Comparison of ENCODE assay signal across 28 mouse cellular contexts in genomic region chr3:154693902-154694301, GRCm38 (mm10). TPM values are rescaled to one million over a fixed set of nuclear protein-coding genes. Genes with fewer than 3 reads are reported as not detected.
DNase-seq lines count a peak whose midpoint lies in the region; ATAC-seq lines count a peak whose summit lies in the region.
"Had no signal": no experiment of that assay in that cellular context is flagged by ENCODE, and none has a peak within 500 bp of the region (broad histone marks: within the 10 kb centered on the region; RNA-seq: fewer than 3 reads in every experiment).

No protein-coding gene starts in this region.

- H3K4me2 ChIP-seq in heart, embryonic 11.5 days: no peak overlapping the region
- H3K4me2 ChIP-seq: embryonic facial prominence, embryonic 13.5 days; embryonic facial prominence, embryonic 15.5 days; forebrain, embryonic 12.5 days had no signal

- no peak overlapping the region for H3K4me3 ChIP-seq in heart, embryonic 11.5 days (ENCODE audit: low read depth, low read length)
- H3K4me3 ChIP-seq: embryonic facial prominence, embryonic 13.5 days; embryonic facial prominence, embryonic 15.5 days; erythroblast, embryonic 14.5 days; forebrain, embryonic 10.5 days; forebrain, embryonic 12.5 days had no signal

- H3K4me1 ChIP-seq in heart, embryonic 11.5 days (ENCODE audit: control insufficient read depth, insufficient read depth, low read length): peaks cover 7% of the 10 kb centered on the region

- H3K27me3 ChIP-seq in heart, embryonic 11.5 days (ENCODE audit: control insufficient read depth, insufficient read depth, low read length): no peaks in the 10 kb centered on the region
- H3K27me3 ChIP-seq: CH12.LX; embryonic facial prominence, embryonic 15.5 days; forebrain, embryonic 12.5 days; Patski had no signal

- no peaks in the 10 kb centered on the region for H3K36me3 ChIP-seq in heart, embryonic 11.5 days (ENCODE audit: control insufficient read depth, insufficient read depth, low read length)
- H3K36me3 ChIP-seq: embryonic facial prominence, embryonic 13.5 days; embryonic facial prominence, embryonic 15.5 days; forebrain, embryonic 10.5 days; forebrain, embryonic 12.5 days; G1E had no signal

- WGBS in heart, embryonic 11.5 days (ENCODE audit: insufficient replicate concordance): 78% methylated on average over 4 of the region's 4 CpGs

- no peak for ATAC-seq in heart, embryonic 11.5 days (replicated peaks; ENCODE audit: insufficient number of reproducible peaks, low FRiP score, low TSS enrichment)
- peak; percentile 52 for ATAC-seq in inflammation-experienced regulatory T-cells, adult 6 months
- ATAC-seq: forebrain, embryonic 14.5 days; forebrain, embryonic 16.5 days; Patski had no signal

- H3K9ac ChIP-seq in heart, embryonic 11.5 days (ENCODE audit: low read depth, low read length): no peak overlapping the region
- H3K9ac ChIP-seq: embryonic facial prominence, embryonic 13.5 days; embryonic facial prominence, embryonic 15.5 days; forebrain, embryonic 12.5 days had no signal

- no peak overlapping the region for H3K27ac ChIP-seq in heart, embryonic 11.5 days (ENCODE audit: low read depth, low read length)
- H3K27ac ChIP-seq: embryonic facial prominence, embryonic 13.5 days; embryonic facial prominence, embryonic 15.5 days; forebrain, embryonic 10.5 days; forebrain, embryonic 12.5 days had no signal

- DNase-seq in heart, adult 11 months: peak; percentile 3
- peak; percentile 56 for DNase-seq in thymus, postnatal 0 days (ENCODE audit: low spot score)
- DNase-seq in thymus, adult 18-20 months: no peak
- DNase-seq in B cell, adult 2 months: no peak
- DNase-seq in layer of hippocampus, postnatal 10 days (ENCODE audit: low spot score in 2 of 2): no peak
- DNase-seq: adrenal gland, adult 2 months; adrenal gland, postnatal 10 days; adrenal gland, postnatal 25 days; cerebellum, adult 11 months; cerebellum, adult 18-20 months; cerebellum, adult 8-10 months; cerebellum, adult 9-11 months; cerebellum, postnatal 14 days; cerebellum, postnatal 36 days; embryo, embryonic 11 days had no signal

- H3K9me3 ChIP-seq in heart, embryonic 11.5 days (replicated peaks; ENCODE audit: control insufficient read depth, low read length): no peaks in the 10 kb centered on the region
- H3K9me3 ChIP-seq: embryonic facial prominence, embryonic 13.5 days; embryonic facial prominence, embryonic 15.5 days; forebrain, embryonic 10.5 days; forebrain, embryonic 12.5 days had no signal

RNA-seq across cellular contexts. Expression of gene Erich3, which starts 30.2 kb away (rescaled TPM):
- polyA plus RNA-seq in heart, embryonic 11.5 days (2014; fragmentation: Nextera tagmentation; extraction: Ambion mirVana): 0.10 and 0.21 TPM in 2 replicates
- 0.44 and 0.55 TPM in 2 replicates for polyA plus RNA-seq in thymus, postnatal 0 days (2015; fragmentation: Nextera tagmentation; extraction: Ambion mirVana)
- not detected for polyA plus RNA-seq in inflammation-experienced regulatory T-cells, adult 6 months (2017; shearing (Covaris generic))
- total RNA-seq in layer of hippocampus, postnatal 10 days (2021): 1 to 10 TPM; 5.1 to 6.1 TPM
- total RNA-seq: common myeloid progenitor, adult 5-6 weeks had no signal
- polyA plus RNA-seq: erythroblast, embryonic 14.5 days; G1E had no signal

Comparison
In these comparisons a context has a peak if more than half of its experiments do, and no peak if none do; other contexts are left out.
1. DNase-seq: peak in heart, adult 11 months (single experiment) and thymus, postnatal 0 days (single experiment); none in thymus, adult 18-20 months (0 of 2), B cell, adult 2 months (0 of 2) and layer of hippocampus, postnatal 10 days (0 of 2).